Mouse (Mus musculus): ENCODE measurements at regions not wholly inside any gene's neighbourhood (a gene's known extent, or its start where the extent isn't known, plus 50 kb on each side); places are given as distances from the start of the nearest gene placed in this dataset.
A peak's percentile ranks its signal among the peaks of the same experiment; 100 is the strongest.

DNA sequence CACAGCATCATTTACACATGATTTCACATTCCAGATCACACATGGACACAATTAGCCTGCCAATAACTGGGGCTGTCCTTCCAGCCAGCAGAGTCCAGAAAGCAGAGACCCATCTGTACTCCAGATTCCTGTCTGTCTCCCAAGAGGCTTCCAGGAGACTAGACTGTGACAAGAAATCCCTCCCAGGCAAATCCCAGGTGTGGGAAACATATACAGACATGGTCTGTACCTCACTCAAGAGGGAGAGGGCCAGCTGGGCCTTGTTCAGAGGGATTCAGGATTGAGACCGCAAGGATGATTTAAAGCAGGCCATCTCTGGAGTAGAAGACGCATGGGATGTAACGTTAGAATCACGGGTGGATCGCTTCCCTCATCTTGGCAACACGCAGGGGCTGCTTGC is 182.7 kb upstream of the Prr30 start:
- no peak for DNase-seq (ENCODE audit: low spot score in 2 of 2)

DNA sequence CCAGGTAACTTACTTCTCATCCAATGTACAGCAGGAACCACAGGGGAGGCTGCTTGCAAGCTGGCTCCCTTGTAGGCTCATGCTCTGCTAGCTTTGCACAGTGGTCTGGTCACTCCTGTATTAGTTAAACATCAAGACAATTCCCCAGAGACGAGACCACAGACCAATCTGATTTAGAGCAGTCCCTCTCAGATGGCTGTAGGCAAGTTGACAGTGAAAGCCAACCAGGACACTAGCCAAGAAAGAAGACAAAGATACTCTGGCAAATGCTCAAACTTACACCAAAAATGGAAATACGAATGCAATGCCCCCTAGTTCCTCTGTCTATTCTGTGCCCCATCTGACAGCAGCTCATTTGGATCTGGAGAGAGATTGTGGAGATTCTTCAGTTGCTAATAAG is 181.8 kb upstream of the Prr30 start:
- DNase-seq (ENCODE audit: low spot score in 2 of 2): no peak

DNA sequence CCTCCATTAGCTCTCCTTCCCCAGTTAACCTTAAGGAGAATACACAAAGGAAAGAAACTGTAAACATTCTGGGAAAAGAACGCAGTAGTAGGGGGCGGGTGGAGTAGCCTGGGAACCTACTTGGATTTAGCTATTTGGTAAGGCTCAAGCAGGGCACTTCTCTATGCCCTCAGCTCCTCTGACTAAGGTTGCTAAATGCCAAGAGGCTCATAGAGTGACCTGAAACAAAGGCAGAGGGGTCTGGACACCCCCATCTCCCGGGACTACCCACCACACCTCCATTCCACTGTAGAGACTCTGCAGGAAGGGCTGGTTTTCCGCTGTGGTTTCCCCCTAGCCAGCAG is 179.5 kb upstream of the Prr30 start:
- no peak for DNase-seq (ENCODE audit: low spot score in 2 of 2)

DNA sequence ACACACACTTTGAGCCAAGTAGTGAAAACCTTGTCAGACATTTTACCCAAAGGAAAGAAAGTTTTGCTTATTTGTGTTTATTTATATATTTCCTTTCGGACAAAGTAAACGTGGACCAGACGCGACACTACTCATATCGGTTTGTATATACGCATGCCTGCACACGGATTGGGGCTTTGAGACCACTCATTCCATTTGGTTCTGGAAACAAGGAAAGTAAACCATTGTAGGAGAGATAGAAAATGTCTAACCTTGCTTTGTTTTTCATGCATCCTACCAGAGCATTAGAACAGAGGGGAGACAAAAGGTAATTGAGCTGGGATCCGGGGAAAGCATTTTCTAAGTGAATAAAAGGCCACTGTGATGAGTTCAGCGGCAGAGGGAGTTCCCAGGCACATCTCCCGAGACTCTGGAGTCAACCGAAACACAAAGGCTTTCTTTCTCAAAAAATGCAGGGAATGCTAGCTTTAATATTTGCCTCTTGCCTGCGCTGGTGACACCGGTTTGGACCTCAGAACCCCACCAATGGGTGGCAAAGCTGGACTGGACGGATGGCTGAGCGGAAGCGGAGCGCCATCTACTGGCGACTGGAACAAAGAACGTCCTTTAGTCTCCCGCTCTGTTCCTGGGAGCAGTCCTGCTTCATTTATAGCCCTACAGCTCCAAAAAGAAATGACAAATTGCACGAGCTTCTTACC is 179.0 kb upstream of the Prr30 start:
- DNase-seq (ENCODE audit: low spot score in 2 of 2): peak; percentile 70 to 75

DNA sequence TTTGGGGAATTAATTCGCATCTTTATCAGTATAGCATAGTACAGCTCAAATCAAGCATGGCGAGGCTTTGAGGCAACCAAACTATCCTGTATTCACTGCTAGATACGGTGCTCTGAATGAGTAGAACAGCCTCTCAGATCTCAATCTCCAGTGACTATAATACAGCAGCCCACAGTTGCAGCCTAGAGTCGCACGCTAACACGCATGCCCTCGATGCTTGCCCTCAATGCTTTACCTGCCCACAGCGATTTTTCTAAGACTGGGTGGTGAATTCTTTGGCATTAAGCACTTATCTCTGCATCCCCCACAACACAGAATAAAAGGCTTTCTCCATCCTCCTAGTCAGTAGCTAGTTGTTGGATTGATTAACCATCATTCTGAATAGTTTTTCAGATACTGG is 178.4 kb upstream of the Prr30 start:
- no peak for DNase-seq (ENCODE audit: low spot score in 2 of 2)

DNA sequence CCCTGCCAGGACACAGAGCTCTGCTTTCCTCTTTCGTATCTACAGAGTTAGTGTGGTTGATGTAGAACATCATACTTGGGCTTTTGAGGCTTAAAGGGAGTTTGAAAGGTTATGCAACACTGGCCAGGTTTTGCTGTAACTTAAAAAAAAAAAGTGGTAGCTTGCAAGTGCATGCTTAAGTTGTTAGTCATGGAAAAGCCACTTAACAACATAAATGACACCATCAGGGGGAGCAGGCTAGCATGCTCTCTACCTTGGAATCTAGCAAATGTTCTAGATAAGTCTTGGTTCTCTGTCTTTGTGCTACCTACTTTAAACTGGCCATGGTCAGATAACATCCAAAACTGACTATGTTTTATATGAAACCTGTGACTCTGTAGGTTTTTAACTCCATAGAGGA is 176.6 kb upstream of the Prr30 start:
- no peak for DNase-seq (ENCODE audit: low spot score in 2 of 2)

DNA sequence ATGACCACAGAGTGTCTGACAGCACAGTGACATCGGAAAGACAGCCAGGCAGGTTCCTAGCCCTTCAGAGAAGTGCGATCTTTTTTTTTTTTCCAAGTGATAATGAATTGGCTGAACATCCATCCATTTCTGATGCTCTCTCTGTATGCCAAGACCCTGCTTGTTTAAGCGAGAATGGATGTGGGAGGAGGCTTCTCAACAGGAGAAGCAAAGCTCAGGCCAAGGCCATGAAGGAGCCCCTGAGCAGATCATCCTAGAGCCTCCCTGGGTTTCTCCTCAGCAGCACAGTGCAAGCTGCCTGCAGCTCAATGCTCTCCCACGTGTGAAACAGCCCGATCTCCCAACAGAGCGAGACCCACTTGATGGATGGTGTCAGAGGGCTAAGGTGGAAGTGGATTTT is 175.7 kb upstream of the Prr30 start:
- no peak for DNase-seq (ENCODE audit: low spot score in 2 of 2)

DNA sequence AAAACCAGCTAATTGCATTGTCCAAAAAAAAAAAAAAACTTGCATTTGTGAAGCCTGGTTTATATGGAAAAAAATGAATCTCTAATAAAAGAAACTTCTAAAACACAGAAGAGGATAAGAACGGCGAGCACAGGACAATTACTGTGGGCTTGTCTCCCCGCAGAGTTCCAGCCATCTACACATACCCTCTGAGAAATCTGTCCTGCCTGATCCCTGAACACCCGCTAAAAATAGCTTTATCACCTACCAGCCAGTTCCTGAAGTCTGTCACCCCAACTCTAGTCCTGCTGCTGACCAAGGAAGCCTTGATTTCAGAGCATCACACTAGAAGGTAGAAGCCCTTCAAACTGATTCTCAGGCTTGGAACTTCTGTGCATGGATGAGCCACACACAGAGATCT is 173.7 kb upstream of the Prr30 start:
- no peak for DNase-seq (ENCODE audit: low spot score in 2 of 2)

DNA sequence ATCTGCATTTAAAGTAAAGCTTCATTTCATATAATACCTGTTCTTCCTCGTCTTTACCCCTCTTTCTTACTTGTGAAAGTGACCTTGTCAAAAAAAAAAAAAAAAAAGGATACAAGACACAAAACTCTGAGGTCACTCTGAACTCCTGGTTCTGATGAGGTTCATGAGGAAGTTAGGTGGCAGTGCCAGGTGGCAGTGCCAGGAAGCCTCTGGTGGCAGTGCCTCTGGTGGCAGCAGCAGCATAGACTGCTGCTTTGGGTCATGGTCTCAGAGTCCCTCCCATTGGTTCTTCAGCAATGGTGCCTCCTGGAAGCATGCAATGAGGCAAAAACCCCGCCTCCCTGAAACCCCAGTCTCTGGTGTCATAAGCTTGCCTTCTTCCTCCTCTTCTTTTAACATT is 159.7 kb upstream of the Prr30 start:
- DNase-seq (ENCODE audit: low spot score in 2 of 2): no peak

DNA sequence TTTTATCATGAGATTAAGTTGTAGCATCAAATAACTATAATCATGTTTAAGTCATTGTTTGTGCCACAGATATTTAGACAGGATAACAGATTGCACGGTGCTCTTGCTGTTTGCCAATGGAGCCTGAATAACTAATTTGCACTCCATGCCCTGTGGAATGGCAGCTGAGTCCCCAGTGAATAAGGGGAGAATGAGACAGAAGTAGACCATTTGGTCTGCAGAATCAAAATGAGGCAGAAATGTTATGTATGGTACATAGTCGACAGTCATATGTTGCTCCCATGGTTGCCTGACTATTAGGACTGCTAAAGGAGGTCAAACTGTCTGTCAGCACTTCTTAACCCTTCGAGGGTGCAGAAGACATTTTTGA is 152.9 kb upstream of the Prr30 start:
- DNase-seq (ENCODE audit: low spot score in 2 of 2): no peak

DNA sequence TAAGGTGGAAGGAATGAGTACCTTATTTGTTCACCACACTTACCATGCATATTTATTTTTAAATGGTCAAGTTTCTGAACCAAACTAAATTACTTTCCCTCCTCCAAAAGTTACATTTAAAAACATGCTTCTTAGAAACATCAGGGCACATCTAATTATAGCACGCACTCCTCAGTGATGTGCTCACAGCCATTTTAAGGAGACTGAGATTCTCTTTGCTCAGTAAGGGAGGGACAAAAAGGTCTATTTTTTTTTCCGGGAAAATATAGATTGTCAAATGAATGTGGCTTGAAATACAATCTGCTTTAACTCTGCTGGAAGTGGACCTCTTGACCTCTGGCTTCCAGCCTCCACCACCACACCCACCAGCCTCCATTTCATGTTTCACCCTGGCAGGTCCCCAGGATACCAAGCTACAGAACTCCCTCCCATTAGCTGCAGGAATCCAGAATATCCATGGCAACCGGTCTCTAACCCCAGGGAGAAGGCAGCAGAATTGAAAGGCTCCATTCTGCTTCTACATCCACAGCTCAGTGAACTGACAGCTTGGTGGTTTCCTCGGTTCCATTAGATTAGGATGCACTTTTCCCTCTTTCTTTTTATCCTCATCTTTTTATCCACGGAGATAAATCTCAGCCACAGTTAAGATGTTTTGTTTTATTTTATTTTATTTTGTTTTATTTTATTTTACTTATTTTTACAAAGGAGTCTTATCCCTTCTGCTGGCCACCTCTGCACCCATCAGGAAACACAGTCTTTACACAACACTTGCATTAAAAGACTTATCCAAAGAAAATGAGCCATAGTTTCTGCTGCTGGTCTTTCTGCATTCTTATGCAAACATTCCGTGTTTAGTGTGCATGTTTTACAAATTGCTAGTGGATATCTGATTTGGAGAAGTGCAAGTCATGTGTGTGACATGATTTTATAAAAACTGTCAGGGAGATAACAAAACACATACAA is 152.2 kb upstream of the Prr30 start:
- no peak for DNase-seq (ENCODE audit: low spot score in 2 of 2)

DNA sequence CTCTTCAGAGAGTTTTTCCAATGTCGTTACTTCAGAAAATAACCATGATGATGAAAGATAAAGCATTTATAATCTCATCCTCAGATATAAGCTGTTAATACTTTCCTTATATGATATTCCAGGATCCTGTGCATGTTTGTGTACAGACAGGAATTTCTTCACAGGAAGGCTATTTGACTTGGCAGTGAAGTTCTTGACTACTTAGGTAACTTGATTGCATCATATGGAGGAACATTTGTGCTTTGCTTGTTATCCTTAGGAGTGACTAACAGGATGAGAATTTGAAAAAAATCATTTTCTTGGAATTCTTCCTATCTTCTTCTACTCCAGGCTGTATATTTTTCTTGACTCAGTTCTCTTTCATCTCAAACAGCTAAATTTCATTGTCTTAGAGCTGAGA is 140.2 kb upstream of the Prr30 start:
- no peak for DNase-seq (ENCODE audit: low spot score in 2 of 2)

DNA sequence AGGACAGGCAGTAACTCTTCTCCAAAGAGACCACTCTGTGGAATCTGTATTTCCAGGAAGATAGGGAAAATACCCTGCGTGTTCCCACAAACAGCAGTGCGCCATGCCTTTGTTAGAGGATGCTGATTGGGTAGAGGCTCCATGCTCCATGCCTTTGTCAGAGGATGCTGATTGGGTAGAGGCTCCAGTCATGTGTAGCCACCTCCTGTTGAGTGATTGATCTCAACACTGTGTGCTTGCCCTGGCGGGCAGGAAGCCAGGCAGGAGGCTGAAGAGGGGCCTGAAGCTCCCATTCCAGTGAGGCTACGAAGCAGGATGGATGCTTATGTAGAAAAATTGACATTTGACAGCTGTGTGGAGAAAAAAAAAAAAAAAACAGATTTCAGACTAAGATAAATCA is 131.9 kb upstream of the Prr30 start:
- no peak for DNase-seq (ENCODE audit: low spot score in 2 of 2)

DNA sequence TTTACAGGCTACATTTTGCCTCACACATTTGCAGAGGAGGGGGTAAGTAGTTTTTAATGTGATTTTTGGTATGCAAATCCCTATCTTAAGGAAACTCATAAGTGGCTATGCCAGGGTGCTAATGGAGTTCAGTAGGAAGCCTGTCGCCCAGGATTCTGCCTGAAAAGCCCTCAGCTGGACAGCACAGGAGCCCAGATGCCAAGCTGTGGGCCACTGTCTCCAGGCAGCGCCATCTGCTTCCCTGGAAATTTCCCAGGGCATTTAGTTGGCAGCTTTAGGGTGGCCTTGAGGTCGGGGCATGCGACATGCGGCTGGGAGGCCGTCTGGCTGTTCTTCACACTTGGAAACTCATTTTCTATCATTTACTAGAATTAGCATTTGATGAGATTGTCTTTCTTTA is 127.3 kb upstream of the Prr30 start:
- peak in 1 of 2 experiments; percentile 5 for DNase-seq (ENCODE audit: low spot score in 2 of 2)

DNA sequence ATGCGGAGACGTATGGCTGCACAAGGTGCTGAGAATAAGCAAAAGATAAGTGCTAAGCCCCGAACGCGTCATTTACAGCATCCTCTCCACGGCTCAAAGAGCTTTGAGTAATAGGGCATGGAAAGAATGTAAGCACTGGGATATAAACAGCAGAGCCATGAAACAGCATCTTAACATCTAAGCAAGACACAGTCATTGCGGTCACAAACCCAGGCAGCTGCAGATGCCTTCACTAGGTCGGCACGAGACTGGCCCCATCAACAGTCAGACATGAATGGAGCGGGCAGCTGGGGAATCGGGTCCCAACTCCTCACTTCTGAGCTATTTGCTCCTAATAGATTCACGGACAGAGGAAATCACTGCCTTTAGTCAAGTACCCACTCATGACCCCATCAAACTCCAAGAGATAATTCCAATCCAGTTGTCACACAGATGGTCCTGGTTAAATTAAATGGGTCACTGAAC is 126.4 kb upstream of the Prr30 start:
- DNase-seq (ENCODE audit: low spot score in 2 of 2): no peak

DNA sequence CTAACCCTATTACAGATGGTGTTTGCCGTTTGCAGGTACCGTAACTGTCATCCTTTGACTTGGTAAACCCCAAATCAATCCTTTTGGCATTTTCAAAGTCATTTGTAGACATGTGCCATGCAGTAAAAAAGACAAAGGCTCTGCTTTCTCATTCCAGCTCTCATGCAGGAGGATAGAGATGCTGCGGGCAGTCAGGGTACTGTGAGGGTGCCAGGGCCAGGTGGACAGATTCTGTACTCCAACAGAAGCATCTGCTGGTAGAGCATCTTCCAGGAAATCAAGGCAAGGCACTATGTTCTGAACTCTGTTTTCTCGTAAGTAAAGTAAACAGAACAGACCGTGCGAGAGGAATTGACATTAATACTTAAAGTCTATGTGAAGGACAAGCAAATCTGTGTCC is 123.2 kb upstream of the Prr30 start:
- DNase-seq (ENCODE audit: low spot score in 2 of 2): no peak

DNA sequence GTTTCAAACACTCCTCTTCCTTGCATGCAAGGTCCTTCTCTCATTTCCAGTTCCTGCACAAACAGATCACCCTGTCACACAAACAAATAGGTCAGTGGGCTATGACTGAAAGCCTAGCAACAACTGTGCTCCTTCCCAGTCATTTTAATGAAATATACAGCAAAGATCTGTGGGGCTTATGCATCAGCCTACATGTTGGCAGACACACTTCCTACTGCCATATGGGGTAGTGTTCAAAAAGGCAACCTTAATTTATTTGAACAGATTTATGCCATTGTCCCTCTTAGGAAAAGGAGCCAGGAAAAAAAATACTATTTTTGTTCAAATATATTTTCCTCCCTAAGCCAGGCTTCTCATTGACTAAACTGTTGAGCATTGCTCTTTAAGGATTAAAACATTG is 107.8 kb upstream of the Prr30 start:
- DNase-seq (ENCODE audit: low spot score in 2 of 2): no peak

DNA sequence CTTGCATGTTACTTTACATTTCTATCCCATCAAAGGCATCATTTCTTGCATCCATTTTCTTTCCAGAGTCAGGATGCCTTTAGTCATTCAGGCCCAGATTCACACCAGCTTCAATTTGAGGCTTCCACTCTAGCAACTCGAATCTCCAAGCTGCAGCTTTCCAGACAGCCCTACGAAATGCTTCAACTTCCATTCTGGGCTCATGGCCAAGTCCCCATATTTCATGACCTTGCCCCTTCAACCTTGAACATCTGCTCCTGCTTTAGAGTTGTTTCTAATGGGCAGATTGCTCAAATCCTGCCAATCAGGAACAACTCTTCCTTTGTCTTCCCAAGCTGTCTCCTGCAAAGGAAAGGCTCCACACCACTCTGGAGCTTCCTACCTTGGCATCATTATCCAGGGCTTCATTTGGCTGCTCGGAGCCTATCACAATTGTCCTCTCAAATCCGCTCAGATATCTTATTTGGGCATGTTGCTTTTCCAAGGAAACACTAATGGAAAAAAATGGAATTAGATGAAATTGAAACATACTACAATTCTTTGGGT is 104.4 kb upstream of the Prr30 start:
- DNase-seq (ENCODE audit: low spot score in 2 of 2): no peak

DNA sequence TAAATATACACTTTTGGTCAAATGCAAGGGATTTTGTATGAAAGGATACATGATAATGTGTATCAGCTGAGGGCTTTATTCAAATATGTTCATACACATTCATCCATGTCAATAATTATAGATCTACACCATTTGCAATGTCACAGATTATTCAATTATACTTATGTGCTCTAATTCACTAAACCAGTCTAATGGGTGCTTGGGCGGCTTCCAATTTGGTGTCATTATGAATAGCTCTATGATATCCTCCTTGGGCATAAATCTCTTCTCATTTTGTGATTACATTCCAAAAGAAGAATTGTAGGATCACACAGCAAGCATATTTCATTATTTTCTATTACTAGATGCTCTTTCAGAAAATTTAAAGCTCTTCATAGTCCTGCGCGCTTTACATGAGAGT is 97.7 kb upstream of the Prr30 start:
- no peak for DNase-seq (ENCODE audit: low spot score in 2 of 2)

DNA sequence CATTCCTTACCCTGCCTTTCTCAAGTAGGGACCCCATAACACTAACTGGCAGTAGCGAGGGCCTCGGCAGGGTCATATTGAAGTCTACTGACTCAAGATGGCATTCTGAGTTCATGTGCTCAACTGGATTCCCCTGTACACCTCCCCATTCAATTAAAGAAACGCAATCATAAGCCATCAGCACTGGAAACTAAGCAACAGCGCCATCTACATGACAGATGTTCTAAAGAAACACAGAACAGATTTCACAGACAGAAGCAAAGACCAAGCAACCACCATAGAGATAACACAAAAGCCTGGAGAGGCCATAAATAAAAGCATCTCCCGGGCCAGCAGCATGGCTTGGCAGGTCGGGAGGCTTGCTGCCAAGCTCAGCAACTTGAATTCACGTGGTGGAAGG is 94.6 kb upstream of the Prr30 start:
- peak in 1 of 2 experiments; percentile 30 for DNase-seq (ENCODE audit: low spot score in 2 of 2)

DNA sequence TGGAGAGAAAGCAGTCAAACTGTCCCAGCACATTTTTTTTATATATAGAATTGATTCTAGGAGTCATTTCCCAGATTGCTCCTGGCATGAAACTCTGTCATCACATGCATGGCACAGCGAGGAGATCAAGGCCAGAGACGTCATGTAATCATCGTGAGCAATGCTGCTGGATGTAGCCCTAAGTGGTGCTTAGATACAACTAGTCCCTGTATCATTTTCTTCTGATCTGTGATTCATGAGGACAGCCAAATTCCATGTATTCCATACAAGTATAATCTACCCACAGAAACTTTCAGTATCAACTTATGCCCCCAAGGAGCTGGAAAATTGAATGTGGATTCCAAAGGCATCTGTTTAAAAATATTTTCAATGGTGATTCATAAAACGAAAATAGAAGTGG is 87.6 kb upstream of the Prr30 start:
- DNase-seq (ENCODE audit: low spot score in 2 of 2): no peak

DNA sequence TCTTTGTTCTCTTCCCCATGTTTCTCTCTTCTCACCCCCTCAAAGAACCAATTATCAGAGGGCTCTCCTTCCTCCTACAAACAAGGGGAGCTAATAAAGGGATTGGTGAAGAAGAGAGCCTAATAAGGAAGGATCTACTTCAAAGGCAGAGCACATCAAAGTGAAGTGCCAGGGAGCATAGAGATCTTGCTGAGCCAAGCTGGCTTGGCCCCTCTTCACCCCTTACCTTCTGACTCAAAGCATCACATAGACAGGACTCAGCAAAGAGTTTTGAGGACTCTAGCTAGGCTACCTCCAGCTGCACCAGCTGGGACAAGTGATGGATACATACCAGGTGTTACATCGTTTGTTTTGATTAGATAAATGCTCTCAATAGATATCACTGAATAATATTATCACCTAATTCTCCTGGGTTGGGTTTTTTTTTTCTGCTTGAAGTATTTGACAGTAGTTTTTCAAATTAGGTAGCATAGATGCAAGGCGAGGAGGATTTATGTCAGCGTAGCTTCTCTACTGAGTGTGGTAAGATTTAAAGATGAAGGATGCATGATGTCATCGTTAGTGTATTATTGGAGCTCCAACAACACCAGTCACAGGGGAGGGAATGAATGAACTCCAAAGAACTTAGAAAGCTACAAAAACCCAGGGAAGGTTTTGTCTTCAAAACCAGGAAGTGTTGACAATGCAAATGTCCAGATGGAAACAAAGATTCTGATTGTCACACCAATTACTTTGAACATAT is 69.1 kb upstream of the Prr30 start:
- no peak for DNase-seq (ENCODE audit: low spot score in 2 of 2)
